Mouse (Mus musculus): ENCODE results near the gene Katnal1.

The Katnal1 gene

DNA sequence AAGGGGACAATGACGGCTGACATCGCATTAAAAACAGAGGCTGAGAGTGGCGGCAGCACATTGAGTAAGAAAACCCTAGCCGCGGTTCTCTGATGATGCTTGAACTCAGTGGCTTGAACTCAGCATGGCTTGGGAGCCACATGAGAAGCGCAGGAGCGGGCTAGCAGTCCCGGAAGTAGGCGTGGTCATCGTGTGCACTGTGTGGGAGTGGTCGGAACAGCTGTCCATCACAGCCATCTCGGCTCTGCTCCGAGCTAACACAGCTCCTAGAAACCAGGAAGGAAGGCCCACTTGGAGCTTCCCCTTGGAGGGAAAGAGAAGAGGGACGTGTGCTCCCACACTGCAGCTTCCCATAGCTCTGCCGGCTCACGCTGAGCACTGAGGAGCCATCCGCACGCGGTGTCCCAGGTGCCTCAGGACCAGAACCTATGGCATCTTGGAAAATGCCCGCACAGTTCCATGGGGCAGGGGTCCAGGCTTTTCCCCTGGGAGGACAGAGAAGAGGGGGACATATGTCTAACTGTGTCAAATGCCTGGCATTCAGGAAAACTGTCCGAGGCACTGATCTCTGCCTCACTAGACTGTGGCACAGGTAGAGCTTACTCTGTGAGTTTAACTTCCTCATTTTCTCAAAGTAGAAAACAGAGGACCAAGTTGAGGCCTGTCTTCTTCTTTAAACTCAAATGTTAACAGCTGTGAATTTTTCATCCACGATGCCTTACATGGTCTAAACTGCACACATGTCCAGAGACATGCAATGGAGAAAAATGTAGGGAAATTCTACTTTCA lies 43.1 kb downstream of the Katnal1 start:
- DNase-seq (ENCODE audit: low read depth, low spot score), result peak; percentile 97

DNA sequence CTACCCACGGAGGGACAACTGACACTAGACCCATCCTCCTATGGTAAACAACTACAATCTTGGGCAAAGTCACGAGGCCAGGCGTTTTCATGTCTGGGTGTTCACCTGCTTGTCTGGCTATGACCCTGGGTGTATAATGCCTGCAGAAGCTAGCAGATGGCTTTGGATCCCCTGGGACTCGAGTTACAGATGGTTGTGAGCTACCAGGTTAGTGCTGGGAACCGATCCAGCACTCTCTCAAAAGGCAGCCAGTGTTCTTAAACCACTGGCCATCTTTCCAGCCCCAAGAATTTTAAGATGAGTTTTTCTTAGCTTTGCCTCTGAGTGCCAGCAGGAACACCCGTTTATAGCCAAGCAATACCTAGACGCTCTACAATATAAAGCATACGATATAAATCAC lies 45.4 kb downstream of the Katnal1 start:
- DNase-seq (ENCODE audit: low read depth, low spot score), result no peak

DNA sequence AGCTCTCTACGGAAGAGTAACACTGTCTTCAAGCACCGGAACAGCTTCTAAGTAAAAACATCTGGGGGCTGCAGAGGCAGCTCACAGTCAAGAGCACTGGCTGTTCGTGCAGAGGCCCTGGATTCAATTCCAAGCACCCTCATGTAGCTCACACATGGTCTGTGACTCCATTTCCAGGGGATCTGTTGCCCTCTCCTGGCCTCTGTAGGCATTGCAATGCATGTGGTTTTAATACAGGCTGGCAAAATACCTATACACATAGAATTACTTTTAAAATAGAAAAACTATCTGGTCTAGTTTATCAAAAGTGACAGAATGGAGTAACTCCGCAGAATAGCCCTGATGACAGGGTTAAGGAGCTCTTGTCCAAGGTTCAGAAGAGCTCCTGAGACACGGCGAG lies 49.9 kb downstream of the Katnal1 start:
- peak; percentile 63 for DNase-seq (ENCODE audit: low read depth, low spot score)

DNA sequence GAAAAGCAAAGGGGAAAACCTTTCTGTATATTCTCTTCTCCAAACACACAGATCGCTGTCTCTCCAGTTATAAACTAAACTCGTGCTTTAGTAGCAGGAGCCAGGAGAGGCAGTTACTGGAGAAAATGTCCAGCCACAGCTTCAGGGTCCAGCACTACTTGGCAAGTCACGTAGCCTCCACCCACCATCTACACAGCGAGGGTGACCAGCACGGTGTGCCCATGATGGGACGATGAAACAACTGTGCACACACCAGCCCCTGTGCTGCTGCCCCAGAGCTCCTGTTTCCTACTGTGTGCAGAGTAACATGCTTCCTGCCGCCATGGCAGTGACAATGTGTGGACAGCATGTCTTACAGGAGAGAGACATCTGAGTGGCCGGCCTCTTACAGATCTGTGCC lies 56.0 kb downstream of the Katnal1 start:
- DNase-seq (ENCODE audit: low read depth, low spot score), result no peak

DNA sequence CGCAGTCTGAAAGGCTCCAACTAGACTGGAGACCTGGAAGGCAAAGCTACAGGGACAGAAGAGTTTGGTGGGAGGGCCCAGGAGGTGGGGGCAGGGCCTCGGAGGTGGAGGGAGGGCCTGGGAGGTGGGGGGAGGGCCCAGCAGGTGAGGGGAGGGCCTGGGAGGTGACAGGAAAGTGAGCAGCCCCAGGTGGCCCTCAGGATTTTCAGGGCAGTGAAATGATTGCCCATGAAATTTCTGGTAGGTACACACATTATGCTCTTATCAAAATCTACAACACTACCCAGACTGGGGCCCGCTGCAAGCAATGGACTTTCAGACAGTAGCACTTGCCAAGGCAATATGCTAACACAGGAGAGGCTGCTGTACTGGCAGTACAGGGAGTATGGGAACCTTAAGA lies 59.5 kb downstream of the Katnal1 start:
- peak; percentile 14 for DNase-seq (ENCODE audit: low read depth, low spot score)

DNA sequence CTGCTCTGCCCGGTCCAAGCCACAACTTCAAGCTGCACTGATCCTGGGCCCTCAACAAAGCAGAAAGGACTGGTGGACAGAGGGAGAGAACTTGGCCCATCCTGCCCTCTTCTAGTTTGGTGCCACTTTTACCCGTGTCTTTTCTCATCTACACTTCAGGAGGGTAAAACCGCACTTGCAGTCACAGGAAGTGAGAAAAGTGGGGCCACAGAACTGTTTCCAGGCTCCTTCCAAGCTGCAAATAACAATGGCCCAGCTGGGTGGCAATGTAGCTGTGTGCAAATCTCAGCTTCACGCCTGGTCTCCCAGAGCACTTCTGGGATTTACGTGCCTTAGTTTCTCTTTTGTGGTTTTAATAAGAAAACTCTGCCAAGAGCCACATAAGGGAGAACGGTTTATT lies 61.4 kb downstream of the Katnal1 start:
- DNase-seq (ENCODE audit: low read depth, low spot score), result no peak

DNA sequence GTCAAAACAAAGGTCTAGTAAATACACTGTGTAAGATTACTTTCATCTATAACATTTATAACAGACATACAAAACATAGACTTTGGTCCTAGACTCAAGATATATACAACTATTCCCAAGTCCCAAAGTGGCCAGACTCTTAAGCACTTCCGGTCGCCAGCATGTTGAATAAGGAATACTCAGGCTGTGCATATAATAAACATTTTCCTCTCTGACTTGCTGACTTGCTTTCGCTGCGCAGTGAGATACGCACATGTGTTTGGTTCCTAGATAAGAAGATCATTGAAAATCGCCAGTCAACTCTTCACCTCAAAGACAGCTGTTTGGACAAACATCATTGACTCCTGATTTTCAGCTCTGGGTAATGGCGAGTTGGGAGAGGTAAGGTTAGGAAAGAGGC lies 61.9 kb downstream of the Katnal1 start:
- no peak for DNase-seq (ENCODE audit: low read depth, low spot score)

DNA sequence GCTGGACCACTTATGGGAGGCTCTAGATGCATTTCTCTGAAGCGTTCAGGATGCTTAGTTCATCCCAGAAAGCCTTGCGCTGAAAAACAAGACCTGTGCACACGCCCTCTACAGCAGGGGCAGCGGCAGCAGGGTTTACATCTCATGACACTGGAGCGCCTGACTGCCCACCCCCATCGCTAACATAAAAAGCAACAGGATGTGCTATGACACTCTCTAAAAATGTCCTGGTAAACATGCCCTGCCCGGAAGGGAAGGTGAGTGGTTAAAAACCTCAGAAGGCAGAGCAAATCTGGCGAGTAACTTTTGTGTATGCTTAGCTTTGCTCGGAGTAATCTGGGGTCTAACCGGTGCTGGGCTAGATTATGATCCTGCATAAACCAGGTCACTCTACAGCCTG lies 62.5 kb downstream of the Katnal1 start:
- DNase-seq (ENCODE audit: low read depth, low spot score), result no peak

DNA sequence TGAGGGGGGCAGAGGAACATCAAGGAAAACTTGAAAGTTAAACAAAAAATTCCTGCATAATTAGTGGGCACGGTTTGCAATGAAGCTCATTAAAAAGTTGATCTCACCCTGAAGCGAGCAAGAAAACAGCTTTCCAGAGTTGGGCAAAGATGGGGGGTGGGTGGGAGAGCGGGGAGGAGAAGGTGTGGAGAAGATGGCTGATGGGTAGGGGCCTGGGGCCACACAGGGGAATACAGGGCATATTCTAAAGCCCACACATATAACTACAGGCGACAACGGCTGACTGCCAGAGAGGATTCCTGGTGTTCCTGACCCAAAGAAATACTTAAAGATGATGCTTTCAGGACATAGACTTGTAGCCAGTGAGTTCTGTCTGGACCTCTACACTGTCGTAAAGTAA lies 65.7 kb downstream of the Katnal1 start:
- DNase-seq (ENCODE audit: low read depth, low spot score), result no peak

DNA sequence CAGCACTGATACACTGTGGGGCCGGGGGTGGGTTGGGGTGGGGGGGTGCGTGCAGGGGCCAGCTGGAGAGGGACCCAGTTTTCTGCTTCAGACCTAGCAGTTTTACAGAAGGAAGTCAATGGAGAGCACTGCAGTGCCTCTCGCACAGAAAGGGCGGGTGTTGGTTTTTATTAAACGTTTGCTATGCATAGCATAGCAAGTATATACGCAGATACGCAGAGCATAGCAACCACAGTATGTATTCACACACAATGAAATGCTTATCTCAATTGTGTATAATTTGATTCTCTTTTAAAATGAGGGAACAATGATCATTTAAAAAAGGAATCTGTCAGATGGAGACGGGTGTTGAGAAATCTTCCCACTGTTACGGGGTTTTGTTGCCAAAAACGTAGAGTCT lies 66.3 kb downstream of the Katnal1 start:
- DNase-seq (ENCODE audit: low read depth, low spot score), result no peak

DNA sequence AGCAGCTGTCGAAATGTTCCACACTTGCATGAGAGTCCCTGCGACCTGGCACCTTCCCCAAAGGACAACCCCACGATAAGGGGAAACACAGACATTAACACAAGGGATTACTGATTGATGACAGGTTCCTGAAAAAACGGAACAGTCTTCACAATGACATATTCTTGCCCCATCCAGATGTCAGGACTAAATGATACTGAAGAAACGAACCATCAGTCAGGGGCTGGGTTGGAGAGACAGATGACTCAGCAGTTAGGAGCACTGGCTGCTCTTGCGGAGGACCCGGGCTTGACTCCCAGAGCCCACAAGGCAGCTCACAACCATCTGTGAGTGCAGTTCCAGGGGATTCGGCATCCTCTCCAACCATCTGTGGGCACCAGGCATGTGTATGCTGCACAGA lies 67.0 kb downstream of the Katnal1 start:
- DNase-seq (ENCODE audit: low read depth, low spot score), result no peak

DNA sequence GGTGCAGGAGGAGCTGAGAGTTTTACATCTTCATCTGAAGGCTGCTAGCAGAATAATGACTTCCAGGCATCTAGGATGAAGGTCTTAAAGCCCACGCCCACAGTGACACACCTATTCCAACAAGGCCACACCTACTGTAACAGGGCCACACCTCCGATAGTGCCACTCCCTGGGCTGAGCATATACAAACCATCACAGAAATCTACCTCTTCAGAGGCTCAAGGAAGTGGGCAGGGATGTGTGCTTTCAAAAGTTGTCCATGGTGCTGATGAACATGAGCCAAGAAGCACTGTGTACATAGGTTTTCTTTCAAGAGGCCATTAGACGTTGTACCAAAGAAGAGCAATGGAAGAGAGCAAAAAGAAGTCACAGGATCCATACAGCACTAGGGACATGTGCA lies 71.6 kb downstream of the Katnal1 start:
- peak; percentile 48 for DNase-seq (ENCODE audit: low read depth, low spot score)

DNA sequence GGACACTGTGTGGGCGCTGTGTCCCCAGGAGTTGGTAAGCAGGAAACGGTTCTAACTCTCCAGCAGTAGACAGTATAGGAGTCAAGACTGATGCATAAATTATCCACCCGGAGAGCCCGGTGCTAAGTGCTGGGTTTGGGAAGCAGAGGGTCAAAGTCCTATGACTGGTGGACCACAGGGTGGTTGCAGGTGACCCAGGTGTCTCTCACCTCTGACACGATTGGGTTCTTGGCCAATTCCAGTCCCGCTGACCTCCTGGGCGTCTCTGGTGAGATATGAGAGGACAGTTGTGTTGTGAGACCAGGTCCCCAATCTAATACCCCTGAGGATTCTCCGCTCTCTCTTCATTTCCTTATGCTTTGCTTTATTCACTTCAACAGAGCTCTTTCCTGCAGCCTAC lies 74.1 kb downstream of the Katnal1 start:
- DNase-seq (ENCODE audit: low read depth, low spot score), result no peak

DNA sequence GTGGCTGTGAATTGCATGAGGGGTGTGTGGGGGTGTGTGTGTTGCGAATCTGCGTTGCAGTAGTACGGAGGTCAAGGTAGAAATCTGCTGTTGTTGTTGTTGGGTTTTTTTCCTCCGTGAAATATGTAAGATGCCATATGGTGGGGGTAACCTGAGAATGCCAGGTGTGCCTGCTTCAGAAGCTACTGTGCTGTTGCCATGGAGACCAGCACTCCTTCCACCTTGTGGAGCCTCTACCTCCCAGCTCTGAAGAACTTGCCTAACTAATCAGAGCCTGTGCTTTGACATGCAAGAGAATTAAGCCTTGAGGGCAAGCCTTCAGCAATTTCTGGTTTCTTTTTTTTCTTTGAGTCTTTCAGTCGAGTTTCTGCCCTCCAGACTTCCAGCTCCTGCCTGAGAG lies 75.0 kb downstream of the Katnal1 start:
- DNase-seq (ENCODE audit: low read depth, low spot score), result peak; percentile 53

DNA sequence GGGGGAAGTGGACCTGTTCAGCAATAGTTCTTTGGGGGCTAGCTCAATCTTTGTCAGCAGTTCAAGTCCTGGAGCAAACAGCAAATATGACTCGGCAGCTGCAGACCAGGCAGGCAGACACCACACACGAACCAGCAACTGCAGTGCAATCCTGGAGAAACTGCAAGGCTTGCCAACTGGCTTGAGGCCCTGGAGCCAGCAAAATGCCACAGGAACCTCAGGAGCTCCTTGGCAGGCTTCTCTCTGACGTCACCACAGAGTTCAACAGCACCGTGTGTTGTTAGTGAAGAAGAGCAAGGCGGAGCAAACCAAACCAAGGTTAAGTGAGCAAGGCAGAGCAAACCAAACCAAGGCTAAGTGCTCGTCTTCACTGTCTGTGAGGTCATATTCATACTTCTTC lies 79.6 kb downstream of the Katnal1 start:
- DNase-seq (ENCODE audit: low read depth, low spot score), result no peak

DNA sequence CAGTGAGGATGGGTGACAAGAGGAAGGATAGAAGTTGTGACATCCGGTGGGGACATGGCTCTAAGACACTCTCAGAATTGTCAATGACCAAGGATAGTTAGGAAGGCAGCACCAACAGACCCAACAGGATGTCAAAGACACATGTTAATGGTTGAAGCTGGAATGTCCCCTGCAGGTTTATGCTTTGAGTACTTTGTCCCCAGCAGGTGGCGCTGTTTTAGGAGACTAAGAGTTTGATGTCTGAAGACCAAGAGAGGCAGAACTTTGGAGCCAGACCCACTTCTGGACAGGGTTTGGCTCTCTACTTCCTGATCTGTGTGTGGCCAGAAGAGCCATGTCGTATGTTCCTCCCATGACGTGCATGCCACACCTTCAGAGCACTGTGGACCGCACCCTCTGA lies 82.1 kb downstream of the Katnal1 start:
- peak; percentile 82 for DNase-seq (ENCODE audit: low read depth, low spot score)

DNA sequence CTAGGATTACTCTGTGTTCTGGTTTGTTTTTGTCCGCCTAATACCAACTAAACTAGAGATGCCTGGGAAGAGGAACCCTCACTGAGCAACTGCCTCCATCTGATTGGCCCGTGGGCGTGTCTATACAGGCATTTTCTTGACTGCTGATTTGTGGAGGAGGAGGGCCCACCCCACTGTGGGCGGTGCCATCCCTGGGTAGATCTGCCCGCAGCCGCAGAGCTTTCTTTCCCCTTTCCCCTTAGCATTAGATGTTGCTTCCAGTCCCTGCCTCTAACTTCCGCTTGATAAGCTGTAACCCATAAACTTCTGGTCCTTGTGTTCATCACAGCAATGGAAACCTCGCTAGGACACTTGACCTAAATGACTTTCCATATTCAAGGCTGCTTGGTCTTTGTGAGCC lies 92.1 kb downstream of the Katnal1 start:
- peak; percentile 96 for DNase-seq (ENCODE audit: low read depth, low spot score)

DNA sequence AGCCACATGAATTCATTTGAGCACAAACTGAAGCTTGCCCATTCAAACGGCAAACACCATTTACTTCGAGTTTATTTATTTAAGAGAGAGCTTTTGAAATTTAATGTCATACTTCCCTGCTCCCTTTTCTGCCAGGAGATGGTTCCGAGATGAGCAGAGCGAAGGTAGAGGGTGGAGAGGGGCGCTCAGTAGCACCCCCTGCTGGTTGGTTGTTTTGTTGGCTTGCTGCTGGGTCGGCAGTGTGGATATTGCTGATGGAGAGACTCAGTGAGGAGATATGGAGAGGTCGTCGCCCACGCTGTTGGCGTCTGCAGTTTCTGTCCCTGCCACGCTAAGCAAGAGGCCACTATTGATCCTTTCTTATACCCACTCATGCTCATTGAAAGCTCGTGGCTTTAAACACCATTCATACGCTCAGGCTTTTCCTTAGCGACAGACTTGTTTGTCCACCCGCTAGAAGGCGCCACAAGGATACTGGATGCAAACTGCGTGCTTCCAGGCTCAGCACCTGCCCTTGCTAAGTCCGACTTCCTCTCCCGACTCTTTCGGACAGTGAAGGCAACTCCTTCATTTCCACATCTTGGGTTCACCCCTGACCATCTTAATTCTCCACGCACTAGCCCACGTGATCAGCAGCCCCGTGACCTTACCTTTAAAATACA lies 97.4 kb downstream of the Katnal1 start:
- DNase-seq (ENCODE audit: low read depth, low spot score), result peak; percentile 89

DNA sequence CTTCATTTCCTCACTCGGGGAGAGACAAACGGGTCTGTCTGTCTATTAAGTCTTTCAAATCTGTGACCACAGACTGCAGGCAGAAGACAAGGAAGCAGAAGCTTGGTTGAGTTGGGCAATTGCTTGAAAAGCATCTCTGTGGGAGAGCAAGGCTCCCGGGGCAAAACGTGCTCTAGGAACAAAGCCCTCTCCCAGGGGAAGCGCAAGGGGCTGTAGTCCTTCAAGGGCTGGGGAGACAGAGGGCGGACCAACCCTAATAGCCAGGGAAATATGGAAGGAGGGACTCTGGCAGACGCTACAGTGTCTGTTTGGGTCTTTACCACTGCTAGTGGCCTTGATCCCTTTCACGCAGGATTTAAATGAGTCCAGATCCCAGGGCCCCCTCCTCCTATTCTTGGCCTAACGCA lies 98.0 kb downstream of the Katnal1 start:
- peak; percentile 49 for DNase-seq (ENCODE audit: low read depth, low spot score)

DNA sequence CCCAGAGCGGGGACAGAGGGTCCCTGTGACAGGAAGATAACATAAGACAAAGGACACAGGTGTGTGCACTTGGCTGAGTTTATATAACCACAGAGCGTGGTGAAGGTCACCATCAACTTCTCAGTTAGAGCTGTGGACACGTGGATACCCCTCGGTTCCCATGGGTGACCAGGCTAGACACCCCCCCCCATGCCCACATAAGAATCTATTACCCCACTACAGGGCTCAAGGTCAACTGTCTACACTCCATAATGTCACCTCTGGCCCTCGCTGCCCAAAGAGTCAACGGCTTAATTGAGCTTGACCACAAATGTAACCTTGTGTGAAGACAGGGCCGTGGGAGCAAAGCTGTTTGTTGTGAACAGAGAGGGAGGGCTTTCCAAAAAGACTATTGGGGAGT lies 103.4 kb downstream of the Katnal1 start:
- DNase-seq (ENCODE audit: low read depth, low spot score), result no peak

DNA sequence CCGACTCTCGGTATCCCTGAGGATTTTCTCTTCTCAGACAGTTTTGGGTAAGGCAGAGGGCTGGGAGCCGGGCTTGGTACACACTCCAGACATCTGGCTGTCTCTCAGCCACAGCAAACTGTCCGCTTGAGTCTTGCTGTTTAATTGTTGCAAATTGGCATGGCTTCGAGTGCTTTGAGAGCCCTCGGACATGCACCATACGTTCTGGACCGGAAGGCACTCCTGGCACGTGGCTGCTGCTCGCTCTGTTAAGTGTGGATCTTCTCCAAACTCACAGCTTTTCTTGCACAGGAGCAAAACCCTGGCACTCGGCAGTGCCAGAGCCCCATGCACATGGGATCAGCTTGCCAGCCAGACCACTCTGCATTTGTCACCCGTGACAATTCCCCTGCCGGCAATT lies 106.3 kb downstream of the Katnal1 start:
- DNase-seq (ENCODE audit: low read depth, low spot score), result no peak
